Mouse (Mus musculus): ENCODE measurements around the gene Wdr17. TPM values are rescaled to one million over a fixed set of nuclear protein-coding genes. Genes with fewer than 3 reads are reported as not detected.

Gene Wdr17
- total and polyA plus RNA-seq, 3 experiments = 0.13 to 0.83 (median 0.64) TPM

DNA sequence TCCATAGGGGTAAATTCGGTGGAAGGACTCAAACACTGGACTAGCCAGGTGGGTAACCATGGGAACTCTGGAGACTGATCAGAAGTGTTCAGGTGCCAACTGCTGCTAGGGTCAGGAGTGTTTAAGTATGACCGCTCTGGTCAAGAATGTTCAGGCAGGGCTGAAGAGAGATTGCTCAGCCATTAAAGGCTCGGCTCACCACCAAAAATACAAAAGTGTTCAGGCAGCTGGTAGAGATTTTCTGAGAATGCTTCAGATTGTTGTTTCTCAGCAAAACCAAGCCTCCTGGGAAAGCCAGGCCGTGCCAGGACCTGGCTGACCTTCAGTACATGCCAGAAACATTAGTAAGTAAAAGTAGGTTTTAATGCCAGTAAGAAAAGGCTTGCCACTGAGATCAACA is 276.7 kb downstream of the Wdr17 start:
- Histone ChIP-seq H3K36me3 (replicated peaks in 1 of 2; ENCODE audit: control insufficient read depth in 1 of 2, insufficient read depth in 1 of 2, low read length in 1 of 2) (no peaks in the 10 kb centered on the region), H3K9me3 (replicated peaks; ENCODE audit: low read length) (no peaks in the 10 kb centered on the region), H3K27me3 (replicated peaks) (peaks cover 2% of the 10 kb centered on the region), H3K4me3 (replicated peaks in 1 of 3; ENCODE audit: low read depth in 2 of 3, low read length in 2 of 3, poor library complexity in 1 of 3) (no peak overlapping the region), H3K4me1 (ENCODE audit: control insufficient read depth in 1 of 2, insufficient read depth in 2 of 2) (no peaks in the 10 kb centered on the region), H3K9ac (ENCODE audit: insufficient read depth, low read depth) (no peak overlapping the region), H3K4me2 (ENCODE audit: insufficient read depth, low read depth, poor library complexity, severe bottlenecking) (no peak overlapping the region), H3K79me2 (replicated peaks; ENCODE audit: control insufficient read depth, extremely low read depth, insufficient read depth, poor library complexity, severe bottlenecking) (no peaks in the 10 kb centered on the region), H3K27ac (ENCODE audit: insufficient read depth, low read depth) (no peak overlapping the region)
- no peak for DNase-seq (ENCODE audit: extremely low read depth)
- dilution Hi-C loops (cut with MboI; ENCODE audit: extremely low pct_ligation_motif_present, extremely low pct_unique_long_range_greater_than_20kb, low sequenced_read_pairs) = no loop called here
- TF ChIP-seq ZMIZ1 (IDR thresholded peaks at IDR 0.05; ENCODE audit: low read depth, low read length) (no peak), JUN (IDR thresholded peaks at IDR 0.05; ENCODE audit: insufficient read depth, low read depth, low read length) (no peak), MAZ (IDR thresholded peaks at IDR 0.05; ENCODE audit: low read depth, low read length) (no peak), HCFC1 (IDR thresholded peaks at IDR 0.05; ENCODE audit: low read depth, low read length) (no peak), EP300 (IDR thresholded peaks at IDR 0.05; ENCODE audit: low read length) (no peak), MAFK (IDR thresholded peaks at IDR 0.05; ENCODE audit: insufficient replicate concordance, low read length) (no peak), CTCF (conservative IDR thresholded peaks at IDR 0.05 in 1 of 2, IDR thresholded peaks at IDR 0.05 in 1 of 2; ENCODE audit: low read depth in 2 of 2, low read length in 2 of 2) (no peak), BHLHE40 (IDR thresholded peaks at IDR 0.05; ENCODE audit: low read depth, low read length) (no peak), ZNF384 (IDR thresholded peaks at IDR 0.05; ENCODE audit: low read depth, low read length) (no peak), USF1 (IDR thresholded peaks at IDR 0.05; ENCODE audit: low read depth, low read length) (no peak), TBP (conservative IDR thresholded peaks at IDR 0.05; ENCODE audit: low read depth, low read length) (no peak), PAX5 (IDR thresholded peaks at IDR 0.05; ENCODE audit: low read length) (no peak), POLR2AphosphoS2 (IDR thresholded peaks at IDR 0.05; ENCODE audit: low read depth, low read length) (no peak)
- in situ Hi-C loops (cut with MboI; ENCODE audit: low pct_ligation_motif_present, low pct_unique_long_range_greater_than_20kb, low sequenced_read_pairs) = no loop called here

DNA sequence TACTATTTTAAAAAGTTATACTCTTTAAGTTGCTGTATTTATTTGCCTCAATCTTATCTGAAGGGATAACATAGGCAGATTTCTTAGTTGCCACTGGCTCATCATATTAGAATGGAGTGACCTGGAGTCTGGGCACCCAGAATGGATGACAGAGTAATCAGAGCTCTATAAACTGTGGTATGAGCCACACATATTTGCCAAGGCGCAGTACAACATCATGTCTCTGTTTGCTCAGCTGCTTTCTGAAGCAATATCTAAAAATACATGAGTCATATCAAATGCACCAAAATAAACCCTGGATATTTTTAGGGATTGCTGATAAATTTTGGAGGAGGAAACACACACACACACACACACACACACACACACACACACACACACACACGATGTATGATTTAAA is 277.6 kb downstream of the Wdr17 start:
- in situ Hi-C loops (cut with MboI; ENCODE audit: low pct_ligation_motif_present, low pct_unique_long_range_greater_than_20kb, low sequenced_read_pairs) = no loop called here
- Histone ChIP-seq H3K36me3 (replicated peaks in 1 of 2; ENCODE audit: control insufficient read depth in 1 of 2, insufficient read depth in 1 of 2, low read length in 1 of 2) (no peaks in the 10 kb centered on the region), H3K27me3 (replicated peaks) (peaks cover 2% of the 10 kb centered on the region), H3K27ac (ENCODE audit: insufficient read depth, low read depth) (no peak overlapping the region), H3K4me1 (ENCODE audit: control insufficient read depth in 1 of 2, insufficient read depth in 2 of 2) (peaks cover 2 to 4% of the 10 kb centered on the region in 2 experiments; a peak in 3 of 4 replicates), H3K9me3 (replicated peaks; ENCODE audit: low read length) (no peaks in the 10 kb centered on the region), H3K9ac (ENCODE audit: insufficient read depth, low read depth) (no peak overlapping the region), H3K4me2 (ENCODE audit: insufficient read depth, low read depth, poor library complexity, severe bottlenecking) (no peak overlapping the region), H3K79me2 (replicated peaks; ENCODE audit: control insufficient read depth, extremely low read depth, insufficient read depth, poor library complexity, severe bottlenecking) (no peaks in the 10 kb centered on the region), H3K4me3 (replicated peaks in 1 of 3; ENCODE audit: low read depth in 2 of 3, low read length in 2 of 3, poor library complexity in 1 of 3) (no peak overlapping the region)
- dilution Hi-C loops (cut with MboI; ENCODE audit: extremely low pct_ligation_motif_present, extremely low pct_unique_long_range_greater_than_20kb, low sequenced_read_pairs) = no loop called here
- no peak for DNase-seq (ENCODE audit: extremely low read depth)
- TF ChIP-seq EP300 (IDR thresholded peaks at IDR 0.05; ENCODE audit: low read length) (no peak), USF1 (IDR thresholded peaks at IDR 0.05; ENCODE audit: low read depth, low read length) (no peak), NRF1 (IDR thresholded peaks at IDR 0.05; ENCODE audit: low read depth, low read length) (no peak), ELF1 (IDR thresholded peaks at IDR 0.05; ENCODE audit: low read depth, low read length) (no peak), MXI1 (IDR thresholded peaks at IDR 0.05; ENCODE audit: low read depth, low read length) (no peak), MEF2A (IDR thresholded peaks at IDR 0.05; ENCODE audit: borderline replicate concordance, low read depth, low read length) (no peak), CHD2 (IDR thresholded peaks at IDR 0.05; ENCODE audit: low read length) (no peak), TCF12 (IDR thresholded peaks at IDR 0.05; ENCODE audit: low read depth, low read length) (no peak), BHLHE40 (IDR thresholded peaks at IDR 0.05; ENCODE audit: low read depth, low read length) (no peak), UBTF (IDR thresholded peaks at IDR 0.05; ENCODE audit: low read depth, low read length) (no peak), JUN (IDR thresholded peaks at IDR 0.05; ENCODE audit: insufficient read depth, low read depth, low read length) (no peak)

Measured in CH12.LX (cell line).